Mouse (Mus musculus) CH12.LX (cell line): Measurements from ENCODE around the gene Hs1bp3.

Experiments used
- BHLHE40 ChIP-seq: IDR thresholded peaks from 2 replicates; pipeline ENCODE4 v1.6.1; 2011; ENCODE audit warnings: mild to moderate bottlenecking, low read depth, low read length, improper control_type of control experiment
- CTCF ChIP-seq, 2 experiments: IDR thresholded peaks in 1 of 2; conservative IDR thresholded peaks in 1 of 2; 2 replicates each; pipeline ENCODE4 v1.5.1; 2011 to 2012; ENCODE audit warnings: low read depth in 2 of 2, low read length in 2 of 2, improper control_type of control experiment in 1 of 2, inconsistent platforms in 1 of 2, mild to moderate bottlenecking in 1 of 2, moderate library complexity in 1 of 2
- EP300 ChIP-seq: IDR thresholded peaks from 2 replicates; pipeline ENCODE4 v1.6.1; 2011; ENCODE audit warnings: low read length, improper control_type of control experiment
- ETS1 ChIP-seq: conservative IDR thresholded peaks from 2 replicates; pipeline ENCODE4 v1.6.1; 2012; ENCODE audit warnings: low read depth, mild to moderate bottlenecking, inconsistent platforms, low read length, improper control_type of control experiment, moderate library complexity
- KAT2A ChIP-seq: IDR thresholded peaks from 2 replicates; pipeline ENCODE4 v1.6.1; 2012; ENCODE audit warnings: low read length, improper control_type of control experiment, inconsistent platforms; ENCODE audit not compliant: insufficient replicate concordance
- MAX ChIP-seq: IDR thresholded peaks from 2 replicates; pipeline ENCODE4 v1.6.1; 2011; ENCODE audit warnings: low read length, improper control_type of control experiment
- NELFE ChIP-seq: IDR thresholded peaks from 2 replicates; pipeline ENCODE4 v1.6.1; 2011; ENCODE audit warnings: low read depth, low read length, improper control_type of control experiment
- POLR2A ChIP-seq: IDR thresholded peaks from 2 replicates; pipeline ENCODE4 v1.6.1; 2011; ENCODE audit warnings: low read depth, mild to moderate bottlenecking, improper control_type of control experiment, low read length
- POLR2AphosphoS2 ChIP-seq: IDR thresholded peaks from 2 replicates; pipeline ENCODE4 v1.6.1; 2011; ENCODE audit warnings: low read depth, low read length, improper control_type of control experiment
- TCF12 ChIP-seq: IDR thresholded peaks from 2 replicates; pipeline ENCODE4 v1.6.1; 2014; ENCODE audit warnings: low read depth, mild to moderate bottlenecking, inconsistent platforms, low read length, improper control_type of control experiment
- UBTF ChIP-seq: IDR thresholded peaks from 2 replicates; pipeline ENCODE4 v1.6.1; 2012; ENCODE audit warnings: low read depth, mild to moderate bottlenecking, inconsistent platforms, low read length, improper control_type of control experiment, moderate library complexity
- USF1 ChIP-seq: IDR thresholded peaks from 2 replicates; pipeline ENCODE4 v1.6.1; 2014; ENCODE audit warnings: low read depth, mild to moderate bottlenecking, inconsistent platforms, low read length, improper control_type of control experiment
- ZNF384 ChIP-seq: IDR thresholded peaks from 2 replicates; pipeline ENCODE4 v1.6.1; 2012; ENCODE audit warnings: low read depth, low read length, improper control_type of control experiment, inconsistent platforms

- TF ChIP-seq BHLHE40 (no peak), CTCF (conservative IDR thresholded peaks at IDR 0.05 in 1 of 2, IDR thresholded peaks at IDR 0.05 in 1 of 2; ENCODE audit: low read depth in 2 of 2, low read length in 2 of 2) (no peak), TCF12 (no peak), MAX (no peak), POLR2A (no peak), KAT2A (no peak), POLR2AphosphoS2 (no peak), NELFE (no peak), EP300 (no peak), ZNF384 (no peak), UBTF (no peak), USF1 (no peak), ETS1 (no peak)
Measured at GRCm38 (mm10) chr12:8358344-8358966, 45.2 kb downstream of the Hs1bp3 start.
